Mouse (Mus musculus) thymus, adult 2 months (tissue): ENCODE measurements around the gene Ndp. TPM values are rescaled to one million over a fixed set of nuclear protein-coding genes. Genes with fewer than 3 reads are reported as not detected.

Source experiments
- DNase-seq: peaks from one replicate; pipeline ENCODE4 v3.0.0; 2021
- H3K27ac ChIP-seq: fragments of 200-500 bp; 2 replicates; pipeline ENCODE4 v1.5.1; 2012; ENCODE audit warnings: low read length, control low read depth; ENCODE audit not compliant: control insufficient read depth, insufficient read depth
- H3K27me3 ChIP-seq: fragments of 200-500 bp; 2 replicates; pipeline ENCODE4 v1.6.1; 2012; ENCODE audit warnings: mild to moderate bottlenecking, low read length, moderate library complexity, mixed read lengths; ENCODE audit not compliant: control insufficient read depth, insufficient read depth
- H3K36me3 ChIP-seq: fragments of 200-500 bp; 2 replicates; pipeline ENCODE4 v1.6.1; 2012; ENCODE audit warnings: mild to moderate bottlenecking, low read length, moderate library complexity; ENCODE audit not compliant: control insufficient read depth, insufficient read depth
- H3K4me1 ChIP-seq: fragments of 200-500 bp; replicated peaks from 2 replicates; pipeline ENCODE4 v1.6.1; 2012; ENCODE audit warnings: low read length; ENCODE audit not compliant: control insufficient read depth, insufficient read depth
- H3K4me3 ChIP-seq: fragments of 200-500 bp; 2 replicates; pipeline ENCODE4 v1.5.1; 2012; ENCODE audit warnings: mild to moderate bottlenecking, low read length, control low read depth, moderate library complexity; ENCODE audit not compliant: control insufficient read depth, insufficient read depth
- CTCF ChIP-seq: fragments of 200-500 bp; IDR thresholded peaks from 2 replicates; pipeline ENCODE4 v1.5.1; 2012; ENCODE audit warnings: mild to moderate bottlenecking, control low read depth, low read length, moderate library complexity, borderline replicate concordance; ENCODE audit not compliant: control insufficient read depth, poor library complexity, insufficient read depth; ENCODE audit errors: extremely low read depth
- POLR2A ChIP-seq: fragments of 200-500 bp; IDR thresholded peaks from 2 replicates; pipeline ENCODE4 v1.6.1; 2012; ENCODE audit warnings: mild to moderate bottlenecking, low read length, control low read depth, moderate library complexity; ENCODE audit not compliant: control insufficient read depth, poor library complexity, insufficient read depth; ENCODE audit errors: extremely low read depth
- WGBS: fragments of 180-500 bp; shearing (Covaris S2); methylation state at CpG from one replicate; pipeline ENCODE4 v1.1.7; 2018; 5-methylcytosine and 5-hydroxymethylcytosine counted together
- polyA plus RNA-seq: library from polyadenylated mRNA; depleted of rRNA; stranded (reverse); fragments of >200 nt; gene quantifications from 2 replicates; pipeline ENCODE4 v1.2.3, GENCODE M21; 2012; rRNA removed

Gene Ndp
- polyA plus RNA-seq, 1 experiment, result not detected

- no peak for DNase-seq
- Histone ChIP-seq H3K27ac (no peak overlapping the region), H3K4me3 (no peak overlapping the region), H3K36me3 (no peaks in the 10 kb centered on the region), H3K4me1 (no peaks in the 10 kb centered on the region), H3K27me3 (no peaks in the 10 kb centered on the region)
- TF ChIP-seq POLR2A (no peak), CTCF (no peak)
- 79% methylated on average over 2 of the region's 2 CpGs for whole genome bisulfite sequencing
These were observed 70.1 kb downstream of the Ndp start for GRCm38 (mm10) chrX:16841443-16841842.

GRCm38 (mm10) chrX:16837293-16837692 is 74.3 kb downstream of the Ndp start:
- WGBS, result 90% methylated on average over 1 of the region's 1 CpGs

GRCm38 (mm10) chrX:16836488-16837082 is 75.0 kb downstream of the Ndp start:
- Histone ChIP-seq H3K27me3 (no peaks in the 10 kb centered on the region), H3K36me3 (no peaks in the 10 kb centered on the region), H3K4me1 (no peaks in the 10 kb centered on the region), H3K27ac (no peak overlapping the region), H3K4me3 (no peak overlapping the region)
- DNase-seq, result no peak
- TF ChIP-seq POLR2A (no peak), CTCF (no peak)

More at GRCm38 (mm10) chrX:16837293-16837692, 74.3 kb downstream of the Ndp start:
- Histone ChIP-seq H3K4me1 (no peaks in the 10 kb centered on the region), H3K4me3 (no peak overlapping the region), H3K27ac (no peak overlapping the region), H3K27me3 (no peaks in the 10 kb centered on the region), H3K36me3 (no peaks in the 10 kb centered on the region)
- no peak for TF ChIP-seq CTCF
- no peak for TF ChIP-seq POLR2A
- DNase-seq, result no peak

Other genes starting within 250 kb of the Ndp start
- gene Maob, start 94.4 kb downstream of the Ndp start, polyA plus RNA-seq, result 1.3 and 1.7 TPM in 2 replicates